Mouse (Mus musculus) monocyte, adult 2 months (primary cell): ENCODE results near the gene Ift122.

ENCODE experiments used
- DNase-seq, 2 experiments: peaks; one replicate each; pipeline ENCODE4 v3.0.0; 2022; ENCODE audit warnings: low spot score in 2 of 2, low read depth in 1 of 2

Ift122 gene

DNA sequence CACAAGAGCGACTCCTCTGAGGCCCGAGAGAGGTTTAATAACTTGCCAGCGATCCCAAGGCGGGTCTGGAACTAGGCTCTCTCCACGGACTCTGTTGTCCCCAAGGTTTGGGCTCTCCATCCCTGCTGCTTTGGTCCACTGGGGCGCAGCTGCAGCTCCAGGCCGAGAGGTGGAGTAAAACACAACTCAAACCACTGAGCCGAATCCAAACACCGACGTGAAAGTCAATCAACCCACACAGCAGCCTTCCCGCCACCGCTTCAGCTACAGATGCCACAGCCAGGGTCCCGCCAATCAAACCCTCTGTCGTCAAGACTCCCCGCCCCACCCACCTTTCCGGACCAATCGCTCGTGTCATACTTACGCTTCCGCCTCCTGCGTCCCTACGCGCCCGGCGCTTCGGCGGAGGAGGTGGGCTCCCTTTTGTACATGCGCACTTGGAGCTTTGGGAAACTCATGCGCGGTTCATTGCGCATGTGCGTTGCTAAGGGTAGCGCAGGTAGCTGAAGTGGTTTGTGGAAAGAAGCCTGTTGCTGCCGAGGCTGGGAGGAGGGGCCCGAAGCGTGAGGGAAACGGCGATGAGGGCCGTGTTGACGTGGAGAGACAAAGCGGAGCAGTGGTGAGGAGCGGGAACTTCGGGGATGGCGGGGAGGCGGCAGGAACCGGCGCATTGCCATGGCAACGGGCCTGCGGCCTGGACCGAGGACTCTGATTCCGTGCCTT, at the start of gene Ift122, which contains the start of gene Mbd4:
Ift122 (plus strand) TSS at position 380 of the 723 bp plus-strand sequence.
Mbd4 (minus strand) TSS at position 281 of the 723 bp plus-strand sequence.
- DNase-seq = peak; percentile 95 to 96

DNA sequence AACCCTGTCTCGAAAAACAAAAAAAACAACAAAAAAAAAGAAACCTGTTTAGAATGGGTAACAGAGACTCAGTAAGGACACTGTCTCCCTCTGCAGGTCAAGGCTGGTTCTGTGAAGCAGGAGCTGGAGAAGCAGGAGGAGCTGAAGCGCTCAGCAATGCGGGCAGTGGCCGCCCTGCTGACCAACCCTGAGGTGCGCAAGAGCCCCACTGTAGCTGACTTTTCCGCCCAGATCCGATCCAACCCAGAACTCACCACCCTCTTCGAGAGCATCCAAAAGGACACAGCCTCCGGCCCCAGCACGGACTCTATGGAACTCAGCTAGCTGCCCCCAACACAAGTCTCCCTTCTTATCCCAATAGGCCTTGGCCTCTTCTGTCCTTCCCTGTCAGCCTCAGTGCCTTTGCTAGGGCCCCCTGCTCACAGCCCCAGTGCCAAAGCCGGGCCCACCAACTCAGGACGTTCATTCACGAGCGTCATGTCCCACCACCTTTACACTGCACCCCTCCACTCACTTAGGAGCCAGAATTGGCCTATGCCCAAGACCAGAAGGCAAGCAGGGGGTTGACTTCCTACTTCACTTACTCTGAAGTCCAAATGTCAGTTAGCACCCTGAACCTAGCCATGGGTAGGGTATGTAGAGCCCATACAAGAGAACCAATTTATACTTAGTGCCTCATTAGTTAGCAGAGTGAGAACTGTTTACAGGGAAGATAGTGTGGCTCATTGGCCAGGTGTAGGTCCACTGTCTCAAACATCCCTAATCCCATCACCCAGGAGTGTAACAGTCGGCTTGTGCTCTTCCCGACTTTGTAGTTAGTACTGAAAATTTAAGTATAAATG, 49.5 kb upstream of the Ift122 start:
- no peak for DNase-seq

DNA sequence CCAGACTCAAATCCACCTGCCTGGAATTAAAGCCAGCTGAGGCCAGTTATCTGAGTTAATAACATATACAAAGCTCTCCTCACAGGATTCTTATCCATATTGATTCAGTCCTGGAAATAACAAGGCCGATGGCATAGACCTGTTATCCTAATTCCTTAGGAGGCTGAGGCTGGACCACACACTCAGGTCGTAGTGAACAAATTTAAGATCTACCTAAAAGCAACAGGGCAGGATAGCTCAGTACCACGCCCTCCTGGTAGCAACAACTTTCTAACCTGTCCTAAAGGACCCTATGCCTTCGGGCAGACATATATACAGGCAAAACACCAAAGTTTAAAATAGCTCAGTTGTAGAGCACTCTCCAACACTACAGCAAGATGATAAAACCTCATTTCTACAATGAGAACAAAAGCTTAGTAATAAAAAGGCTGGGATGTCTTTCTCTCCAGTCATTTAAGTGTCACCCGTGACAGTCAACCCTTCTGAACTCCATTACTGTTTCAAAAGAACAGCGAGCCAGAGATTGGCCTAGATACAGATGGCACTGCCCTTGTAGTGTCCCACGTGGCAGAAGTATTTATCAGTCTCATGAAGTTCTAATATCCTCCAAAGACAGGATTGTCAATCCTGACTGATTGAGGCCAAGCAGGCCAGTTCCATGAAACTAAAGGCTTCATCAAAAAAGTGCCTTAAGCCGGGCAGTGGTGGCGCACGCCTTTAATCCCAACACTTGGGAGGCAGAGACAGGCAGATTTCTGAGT, 48.7 kb upstream of the Ift122 start:
- no peak for DNase-seq

DNA sequence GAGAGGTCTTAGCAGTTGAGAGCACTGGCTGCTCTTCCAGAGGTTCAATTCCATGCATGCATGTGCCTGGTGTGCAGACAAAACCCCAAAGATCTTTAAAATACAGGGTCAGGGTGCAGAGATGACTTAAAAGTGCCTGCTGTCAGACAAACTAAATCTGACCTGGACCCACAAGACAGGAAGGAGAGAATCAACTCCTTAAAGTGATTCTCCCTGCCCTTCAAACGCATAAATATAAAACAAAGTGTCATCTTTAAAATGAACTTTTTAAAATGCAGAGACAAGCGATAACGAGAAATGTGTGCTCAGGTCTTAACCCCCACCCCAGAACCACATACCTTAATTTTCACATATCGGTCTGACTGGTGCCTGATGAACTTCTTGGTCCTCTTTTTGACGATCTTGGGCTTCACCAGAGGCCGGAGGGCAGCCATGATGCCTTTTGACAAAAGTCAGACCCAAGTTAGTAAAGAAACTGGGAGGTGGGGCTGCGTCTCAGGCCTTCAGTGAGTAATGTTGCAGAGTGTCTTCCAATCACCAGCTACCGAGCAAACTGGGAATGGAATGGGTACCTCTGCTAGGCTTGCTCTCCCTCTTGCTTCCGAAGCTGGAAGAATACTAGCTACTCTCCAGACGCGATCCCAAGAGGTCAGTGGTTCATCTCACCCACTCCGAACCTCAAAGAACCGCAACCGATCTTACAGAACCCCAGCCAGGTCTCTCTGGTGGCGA, 45.6 kb upstream of the Ift122 start:
- no peak for DNase-seq

DNA sequence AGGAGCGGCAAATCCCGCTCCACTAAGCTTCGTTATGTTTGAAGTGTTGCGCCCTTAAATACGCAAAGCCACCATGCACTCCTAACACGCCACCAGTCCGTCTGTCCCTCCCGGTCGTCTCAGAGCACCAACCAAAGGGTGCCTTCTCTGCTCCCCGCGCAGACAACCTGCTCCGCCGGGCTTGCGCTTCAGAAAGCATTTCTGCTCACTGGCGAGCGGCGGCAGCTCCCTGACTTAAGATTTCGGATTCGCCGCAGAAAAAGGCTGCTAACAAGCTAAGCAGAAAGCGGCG, 45.1 kb upstream of the Ift122 start:
- DNase-seq = no peak

DNA sequence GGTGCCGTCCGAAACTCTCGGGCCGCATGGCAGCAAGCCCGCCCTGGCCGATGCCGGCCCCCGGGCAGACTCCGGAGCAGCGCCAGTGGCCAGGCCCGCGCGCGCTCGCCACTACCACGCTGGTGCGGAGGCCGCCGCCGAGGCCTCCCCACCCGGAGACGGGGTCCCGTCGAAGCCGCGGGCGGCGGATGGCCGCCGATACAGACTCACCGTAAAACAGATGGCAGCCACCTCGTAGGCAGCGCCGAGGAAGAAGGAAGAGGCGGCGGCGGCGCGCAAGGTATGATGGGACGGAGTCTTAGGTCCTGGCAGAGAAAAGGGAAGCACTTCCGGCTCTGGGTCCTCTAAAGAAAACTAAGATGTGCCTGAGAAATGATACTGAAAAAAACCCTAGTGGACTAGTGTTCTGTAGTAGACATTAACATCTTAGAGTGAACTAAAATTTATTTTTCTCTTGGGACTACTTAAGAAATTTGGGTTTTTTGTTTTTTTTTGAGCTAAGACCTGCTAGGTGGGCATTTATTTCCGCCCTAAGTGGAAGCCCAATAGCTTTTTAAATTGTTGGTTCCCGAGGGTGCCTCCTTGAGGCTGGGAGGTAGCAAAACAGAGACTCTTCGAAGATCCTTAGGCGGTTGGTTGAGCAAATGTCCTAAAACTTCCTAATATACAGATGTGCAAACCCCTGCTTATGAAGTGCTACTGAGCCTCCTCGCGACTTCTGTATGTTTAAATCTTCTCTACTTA, 44.6 kb upstream of the Ift122 start, which contains the start of gene Rpl32:
Rpl32 (minus strand) TSS at position 260 of the 744 bp plus-strand sequence.
- DNase-seq = peak; percentile 62 to 80

DNA sequence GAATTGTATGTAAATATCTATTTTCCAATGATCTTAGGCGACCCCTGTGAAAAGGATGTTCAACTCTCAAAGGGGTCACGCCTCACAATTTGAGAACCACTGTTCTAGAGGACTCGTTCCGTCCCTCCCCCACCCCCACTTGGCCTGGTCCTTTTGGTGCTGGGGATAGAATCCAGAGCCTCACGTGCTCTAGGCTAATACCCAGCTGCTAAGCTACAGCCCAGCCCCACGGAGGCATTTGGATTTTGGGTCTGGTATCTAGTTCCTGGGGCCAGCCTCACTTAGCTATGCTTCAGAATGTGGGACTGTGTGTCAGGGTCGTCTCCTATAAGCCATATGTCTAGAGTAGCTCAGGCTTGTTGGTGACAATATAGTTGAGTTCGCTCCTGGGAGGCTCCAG, 41.7 kb upstream of the Ift122 start:
- no peak for DNase-seq

DNA sequence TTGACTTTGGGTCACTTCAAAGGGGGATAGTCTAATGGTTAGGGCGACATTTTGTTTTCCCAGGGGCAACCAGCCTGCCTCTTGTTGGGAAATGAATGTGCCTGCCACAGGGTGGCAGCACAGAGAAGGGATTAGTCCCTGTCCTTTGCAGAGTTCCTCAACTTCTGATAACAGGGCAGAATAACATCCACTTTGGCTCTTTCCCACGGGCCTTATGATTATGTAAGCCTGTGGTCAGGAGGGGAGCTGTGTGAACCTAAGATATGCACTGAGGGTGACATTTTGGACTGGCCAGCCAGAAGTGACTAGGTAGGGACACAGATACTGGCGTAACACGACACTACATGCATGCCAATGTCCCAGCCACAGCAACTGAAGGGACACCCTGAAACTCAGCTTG, 39.2 kb upstream of the Ift122 start:
- peak; percentile 39 to 43 for DNase-seq

DNA sequence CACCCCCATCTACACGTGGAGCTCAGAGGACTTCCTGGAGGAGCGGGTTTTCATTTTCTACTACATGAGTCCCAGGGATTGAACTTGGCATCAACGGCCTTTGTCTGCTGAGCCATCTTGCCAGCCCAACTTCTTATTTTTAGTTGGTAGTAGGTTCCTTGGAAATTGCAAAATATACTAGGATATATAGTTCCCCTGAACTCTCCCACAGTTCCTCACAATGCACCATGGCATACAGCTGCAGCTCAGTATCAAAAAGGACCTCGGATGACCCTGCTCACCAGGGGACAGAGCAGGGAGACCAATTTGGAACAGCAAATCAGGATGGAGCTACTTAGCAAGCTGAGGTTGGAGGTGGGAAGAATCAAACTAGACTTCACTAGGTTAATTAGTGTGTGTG, 38.2 kb upstream of the Ift122 start:
- DNase-seq = no peak

DNA sequence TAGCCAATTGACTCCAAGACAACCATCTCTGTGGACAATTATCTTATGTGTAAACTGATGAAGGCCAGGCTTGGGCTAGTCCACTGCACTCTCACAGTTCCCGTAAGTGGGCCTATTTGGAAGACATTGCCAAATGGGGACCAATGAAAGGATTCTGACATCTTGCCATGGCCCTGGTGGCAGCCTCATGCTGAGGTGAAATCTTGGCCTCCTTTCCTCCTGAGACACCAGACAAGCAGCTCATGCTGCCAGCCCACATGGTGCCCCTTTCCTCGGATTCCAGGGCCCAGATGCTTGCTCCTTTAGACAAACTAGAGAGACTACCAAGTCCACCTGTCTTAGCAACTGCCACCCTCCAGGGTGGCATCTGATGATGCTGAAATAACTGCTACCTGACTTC, 35.1 kb upstream of the Ift122 start:
- DNase-seq = no peak

DNA sequence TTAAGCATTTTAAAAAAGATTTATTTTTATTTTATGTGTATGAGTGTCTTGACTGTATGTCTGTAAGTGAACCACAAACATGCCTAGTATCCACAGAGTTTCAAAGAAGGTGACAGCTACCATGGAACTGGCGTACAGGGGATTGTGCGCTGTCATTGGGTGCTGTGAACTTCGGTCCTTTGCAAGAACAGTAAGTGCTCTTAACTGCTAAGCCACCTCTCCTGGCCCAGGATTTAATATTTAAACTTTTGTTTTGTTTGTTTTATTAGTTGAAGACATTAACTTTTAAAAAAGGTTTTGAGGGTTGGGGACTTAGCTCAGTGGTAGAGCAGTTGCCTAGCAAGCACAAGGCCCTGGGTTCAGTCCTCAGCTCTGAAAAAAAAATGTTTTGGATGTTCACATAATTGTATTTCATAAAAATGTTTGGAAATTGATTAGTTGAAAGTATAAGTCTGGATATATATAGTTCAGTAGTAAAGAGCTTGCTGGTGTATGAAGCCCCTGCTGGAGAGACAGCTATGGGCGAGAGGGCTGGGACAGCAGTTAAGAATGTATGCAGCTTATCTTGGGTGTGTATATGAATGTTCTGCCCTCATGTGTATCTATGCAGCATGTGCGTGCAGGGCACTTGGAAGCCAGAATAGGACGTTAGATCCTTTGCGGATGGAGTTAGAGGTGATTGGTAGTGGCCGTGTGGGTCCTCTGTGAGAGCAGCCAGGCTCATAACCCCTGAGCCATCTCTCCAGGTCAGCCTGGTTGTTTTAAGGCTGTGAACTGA, 31.9 kb upstream of the Ift122 start:
- DNase-seq = no peak

DNA sequence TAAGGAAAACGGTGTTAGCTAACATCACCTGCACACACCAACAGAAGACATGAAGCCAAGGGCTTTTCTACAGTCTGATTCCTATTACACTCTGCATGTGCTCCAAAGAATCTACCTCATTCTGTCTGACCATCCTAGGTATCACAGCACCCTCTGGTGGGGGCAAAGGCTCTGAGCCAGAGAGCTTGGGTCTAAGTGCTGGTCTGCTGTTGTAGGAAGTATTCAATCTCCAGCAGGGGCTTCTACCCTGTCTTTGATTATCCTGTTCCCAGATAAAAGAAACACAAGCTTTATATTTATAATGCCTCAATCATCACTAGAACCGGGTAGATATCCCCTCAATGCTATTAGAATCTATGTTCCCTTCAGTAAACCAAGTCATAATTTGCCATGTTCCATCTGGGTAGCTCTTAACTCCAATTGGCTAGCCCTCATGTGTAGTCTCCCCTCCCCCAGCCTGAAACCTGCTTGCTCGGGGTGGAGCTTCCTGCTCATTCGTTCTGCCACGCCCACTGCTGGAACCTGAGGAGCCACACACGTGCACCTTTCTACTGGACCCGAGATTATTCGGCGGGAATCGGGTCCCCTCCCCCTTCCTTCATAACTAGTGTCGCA, 29.3 kb upstream of the Ift122 start:
- peak in 1 of 2 experiments; percentile 39 for DNase-seq

DNA sequence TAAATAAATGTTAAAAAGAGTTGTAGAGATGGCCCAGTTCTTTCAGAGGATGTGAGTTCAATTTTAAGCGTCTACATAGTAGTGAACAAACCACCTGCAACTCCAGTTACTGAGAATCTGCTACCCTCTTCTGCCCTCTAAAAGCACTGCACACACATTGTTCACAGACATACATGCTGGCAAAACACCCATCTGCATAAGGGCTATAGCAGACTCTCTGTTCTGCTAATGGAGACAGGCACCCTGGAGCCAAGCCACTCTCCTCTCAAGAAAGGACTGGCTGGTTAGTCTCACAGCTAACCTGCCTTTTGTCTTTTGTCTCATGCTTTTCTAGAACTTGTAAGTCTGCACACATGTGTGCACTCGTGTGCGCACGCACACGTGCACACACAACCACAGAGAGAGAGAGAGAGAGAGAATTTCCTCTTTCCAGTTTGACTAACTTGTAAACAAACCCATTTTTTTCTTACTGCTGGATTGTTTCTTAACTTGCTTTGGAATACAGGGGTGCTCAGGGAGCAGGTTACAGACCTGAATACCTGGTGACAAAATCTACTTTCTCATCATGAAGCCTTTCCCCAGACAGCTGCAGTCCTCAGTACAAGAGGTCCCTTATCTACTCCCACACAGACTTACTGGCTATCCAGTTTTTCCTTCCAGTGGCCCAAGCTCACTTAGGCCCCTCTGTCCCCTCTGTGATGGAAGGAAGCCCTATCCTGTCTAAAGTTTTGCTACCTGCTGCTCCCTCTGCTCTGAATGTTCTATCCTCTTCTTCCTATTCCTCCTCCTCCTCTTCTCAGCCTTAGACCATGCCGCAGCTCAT, 22.3 kb upstream of the Ift122 start:
- no peak for DNase-seq

DNA sequence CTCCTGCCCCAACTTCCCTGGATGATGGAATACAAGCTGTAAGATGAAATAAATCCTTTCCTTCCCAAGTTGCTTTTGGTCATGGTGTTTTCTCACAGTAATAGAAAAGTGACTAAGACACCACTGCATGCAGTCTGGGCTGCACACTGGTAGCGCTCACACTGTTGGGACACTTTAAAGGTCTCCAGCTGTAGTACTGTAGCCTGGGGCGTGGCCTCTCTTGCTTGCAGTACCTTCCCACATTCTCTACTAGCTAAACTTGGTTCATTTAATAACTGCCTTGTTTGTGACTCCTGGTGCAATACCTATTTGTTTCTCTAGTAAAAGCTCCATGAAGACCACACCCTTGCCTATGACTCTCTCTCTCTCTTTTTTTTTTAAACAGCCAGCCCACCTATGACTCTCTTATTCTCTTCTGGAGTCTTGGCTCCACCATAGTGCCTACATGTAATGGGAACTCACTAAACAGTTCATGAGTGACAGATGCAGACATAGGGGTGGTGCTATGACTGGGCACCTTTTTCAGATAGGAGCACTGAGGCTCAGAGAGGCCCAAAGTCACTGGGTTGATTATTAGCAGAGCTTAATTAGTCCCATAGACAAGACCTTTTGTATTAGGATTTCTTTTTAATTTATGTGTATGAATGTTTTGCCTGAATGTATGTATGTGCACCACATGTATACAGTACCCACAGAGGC, 21.0 kb upstream of the Ift122 start:
- DNase-seq = no peak

DNA sequence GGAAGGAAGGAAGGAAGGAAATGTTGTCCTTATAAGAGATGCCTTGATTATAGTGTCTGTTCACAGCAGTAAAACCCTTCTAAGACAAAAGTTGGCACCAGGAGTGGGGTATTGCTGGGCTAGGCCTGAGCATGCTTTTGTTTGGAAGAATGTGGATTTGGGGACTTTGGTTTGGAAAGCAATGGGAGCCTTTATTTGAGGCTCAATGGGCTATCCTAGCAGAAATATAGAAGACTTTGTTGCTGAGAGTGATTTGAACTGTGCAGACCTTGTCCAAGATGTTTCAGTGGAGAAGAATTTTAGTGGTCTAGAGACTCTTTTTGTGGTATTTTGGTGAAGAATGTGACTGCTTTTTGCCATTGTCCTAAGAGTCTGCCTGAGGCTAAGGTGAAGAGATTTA, 19.4 kb upstream of the Ift122 start:
- DNase-seq = no peak

DNA sequence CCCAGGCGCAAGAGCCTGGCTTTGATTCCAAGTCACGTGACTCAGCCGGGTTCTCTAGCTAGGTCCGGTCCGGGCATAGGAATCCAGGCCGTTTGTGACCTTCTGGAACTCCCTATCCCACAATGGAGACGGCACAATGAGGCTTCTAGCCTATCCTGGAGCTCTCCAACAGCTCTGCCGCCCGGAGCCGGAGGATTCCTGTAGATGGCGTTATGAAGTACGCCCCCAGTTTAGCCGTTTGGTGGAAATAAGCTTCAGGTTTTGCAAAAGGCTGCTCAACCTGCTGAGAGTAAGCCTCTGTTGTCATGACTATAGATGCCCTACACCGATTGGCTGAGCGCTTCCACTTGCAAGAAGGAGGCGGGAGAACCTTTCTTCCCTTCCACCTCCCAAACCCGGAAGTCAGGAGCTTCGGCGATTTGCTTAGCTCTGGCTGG, 15.1 kb upstream of the Ift122 start, which contains the start of gene Efcab12:
Efcab12 (minus strand) TSS at position 252 of the 437 bp plus-strand sequence.
- DNase-seq = peak in 1 of 2 experiments; percentile 23

DNA sequence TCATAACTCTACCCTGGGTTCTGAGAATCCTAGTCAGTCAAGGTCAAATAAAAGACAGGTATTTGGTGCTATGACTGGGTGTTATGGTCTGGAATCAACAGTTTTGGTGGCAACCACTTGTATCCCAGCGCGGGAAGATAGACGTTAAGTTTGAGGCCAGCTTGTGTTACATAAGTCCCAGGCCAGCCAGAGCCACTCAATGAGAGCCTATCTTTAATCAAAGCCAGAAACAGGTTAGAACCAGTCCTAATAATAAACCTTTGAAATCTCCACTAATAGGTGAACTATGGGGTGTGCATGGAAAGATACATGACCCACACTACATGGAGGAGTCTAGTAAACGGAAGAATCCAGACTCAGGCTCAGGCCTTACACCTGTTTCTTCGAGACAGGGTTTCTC, 14.5 kb upstream of the Ift122 start:
- DNase-seq = no peak

DNA sequence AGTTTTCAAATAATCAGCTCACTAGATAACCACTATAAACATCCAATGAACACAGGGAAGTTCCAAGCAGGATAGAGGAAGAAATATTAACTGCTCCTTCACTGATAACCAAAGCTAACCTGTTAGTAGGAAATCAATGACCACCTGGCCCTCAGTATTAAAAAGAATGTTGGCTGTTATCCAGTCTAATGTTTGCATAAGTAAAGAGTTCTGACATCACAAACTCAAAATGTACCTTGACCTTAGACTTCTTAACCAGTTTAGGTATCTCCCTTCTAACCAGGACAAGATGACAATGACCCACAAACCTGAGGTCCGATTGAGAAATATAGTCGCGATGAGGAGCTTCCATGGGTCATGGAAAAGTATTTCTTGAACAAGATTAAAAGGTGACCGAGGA, 8.3 kb upstream of the Ift122 start:
- DNase-seq = no peak
